Mouse (Mus musculus): Measurements from ENCODE around the gene Gm11549.

DNA sequence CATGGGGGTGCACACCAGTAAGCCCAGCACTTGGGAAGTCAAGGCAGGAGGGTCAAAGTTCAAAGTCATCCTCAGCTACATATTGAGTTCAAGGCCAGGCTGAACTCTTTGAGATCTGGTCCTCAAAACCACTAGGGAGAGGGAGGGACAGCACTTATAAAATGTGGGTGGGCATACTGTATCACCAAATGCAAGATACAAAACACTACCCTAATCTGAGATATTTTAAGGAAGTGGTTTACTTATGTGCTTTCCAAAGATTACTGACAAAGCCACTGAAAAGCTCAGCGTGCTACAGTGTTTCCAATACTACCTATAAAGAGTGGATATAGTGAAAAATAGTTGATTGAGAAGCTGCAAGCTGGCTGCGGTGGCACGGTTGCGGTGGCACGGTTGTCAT lies 48.4 kb downstream of the Gm11549 start:
- TF ChIP-seq CTCF (IDR thresholded peaks at IDR 0.05; ENCODE audit: low read depth) (no peak), EP300 (IDR thresholded peaks at IDR 0.05; ENCODE audit: low read depth) (no peak)
